Mouse (Mus musculus): Measurements from ENCODE around the gene Ep400.

- TF ChIP-seq CTCF (IDR thresholded peaks at IDR 0.05; ENCODE audit: borderline replicate concordance, extremely low read depth, insufficient read depth, insufficient read length) (no peak), POLR2A (IDR thresholded peaks at IDR 0.05; ENCODE audit: borderline replicate concordance, extremely low read depth, insufficient read depth, insufficient read length, poor library complexity, severe bottlenecking) (peak; percentile 13; the same call in 1 of the 2 replicates)
These were observed 9.7 kb upstream of the Ep400 start, which contains the start of gene Pus1 for GRCm38 (mm10) chr5:110779998-110780760.

Measured in brain, embryonic 14.5 days (tissue).